Mouse (Mus musculus) frontal cortex, postnatal 14 days (tissue): ENCODE data around the gene Zfp747.
"Not testable (repeated sequence)": the region's sequence is repeated elsewhere in the genome, so short reads cannot be mapped to it uniquely, and the experiment has no call there.

Experiments
- DNase-seq, 2 experiments: peaks; one replicate each; pipeline ENCODE4 v3.0.0; 2022; ENCODE audit warnings: low spot score in 2 of 2

Zfp747 gene

DNA sequence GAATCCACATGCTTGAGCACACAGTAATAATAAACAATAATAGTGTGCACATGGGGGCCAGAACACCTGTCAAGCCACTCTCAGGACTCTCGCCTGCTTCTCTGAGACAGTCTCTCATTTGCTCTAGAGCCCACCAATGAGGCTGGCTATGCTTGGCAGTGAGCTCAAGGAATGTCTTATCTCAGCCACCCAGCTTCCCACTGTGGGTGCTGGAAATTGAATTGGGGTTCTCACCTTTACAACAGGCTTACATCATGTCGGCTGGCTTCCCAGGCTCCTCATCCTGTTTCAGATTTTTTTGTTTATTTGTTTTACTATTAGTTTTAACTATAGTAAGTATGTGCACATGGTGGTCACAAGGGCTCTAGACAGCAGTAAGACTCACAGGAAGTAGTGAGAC lies 4.6 kb downstream of the Zfp747 start:
- DNase-seq, result no peak

DNA sequence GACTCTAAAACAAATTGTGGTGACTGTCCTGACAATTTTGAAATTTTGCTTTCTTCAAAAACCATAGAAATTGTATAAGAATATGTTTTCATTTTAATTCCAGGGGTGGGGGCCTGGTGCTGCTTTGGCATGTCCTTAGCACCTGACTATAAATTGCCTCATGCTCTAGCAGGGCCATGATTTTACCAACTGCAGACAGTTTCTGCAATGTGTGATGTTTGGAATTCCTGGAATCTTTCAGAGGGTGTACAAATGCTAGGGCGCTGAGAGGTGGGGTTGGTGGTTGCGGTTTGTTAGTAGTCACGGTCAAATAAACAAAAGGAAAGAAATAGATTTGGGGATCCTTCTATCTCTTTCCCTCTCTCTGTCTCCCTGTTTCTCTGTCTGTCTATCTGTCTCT lies 9.6 kb downstream of the Zfp747 start:
- no peak for DNase-seq

DNA sequence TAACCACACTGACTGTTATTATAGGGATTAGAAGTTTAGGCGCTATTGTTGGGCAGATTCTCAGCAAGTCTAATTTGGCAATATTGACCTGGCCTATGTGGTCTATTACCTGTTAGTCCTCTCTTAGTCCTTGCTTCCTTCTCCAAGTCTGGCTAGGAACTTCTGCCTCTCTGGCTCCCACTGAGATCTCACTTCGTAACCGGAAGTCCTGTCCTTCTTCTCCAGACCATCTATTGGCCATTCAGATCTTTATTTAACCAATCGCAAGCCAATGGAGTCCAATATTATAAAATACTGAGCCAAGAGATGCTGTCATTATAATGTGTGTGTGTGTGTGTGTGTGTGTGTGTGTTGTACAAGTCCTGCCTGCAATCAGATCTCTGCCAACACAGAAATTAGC lies 11.7 kb downstream of the Zfp747 start:
- no peak for DNase-seq

DNA sequence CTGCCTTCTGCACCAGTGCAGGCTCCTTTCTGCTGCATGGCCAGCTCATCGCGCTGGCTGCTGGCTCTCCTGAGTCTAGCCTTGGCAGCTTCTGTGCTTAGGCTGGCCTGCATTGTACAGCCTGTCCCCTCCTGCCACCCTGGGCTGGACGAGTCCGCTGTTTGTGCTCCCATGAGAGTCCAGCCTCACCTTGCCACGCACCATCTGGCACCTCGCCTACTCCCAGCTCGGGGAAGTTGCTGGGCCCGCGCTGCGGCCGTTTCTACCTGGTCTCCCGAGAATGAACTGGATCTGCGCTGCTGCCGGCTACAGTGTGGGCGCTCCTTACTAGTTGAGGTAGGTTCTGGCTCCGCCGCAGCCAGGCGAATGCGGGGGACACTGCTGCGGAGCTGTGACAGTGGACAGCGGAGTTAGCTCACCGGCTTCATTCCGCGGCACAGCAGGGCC lies 12.4 kb downstream of the Zfp747 start:
- no peak for DNase-seq

DNA sequence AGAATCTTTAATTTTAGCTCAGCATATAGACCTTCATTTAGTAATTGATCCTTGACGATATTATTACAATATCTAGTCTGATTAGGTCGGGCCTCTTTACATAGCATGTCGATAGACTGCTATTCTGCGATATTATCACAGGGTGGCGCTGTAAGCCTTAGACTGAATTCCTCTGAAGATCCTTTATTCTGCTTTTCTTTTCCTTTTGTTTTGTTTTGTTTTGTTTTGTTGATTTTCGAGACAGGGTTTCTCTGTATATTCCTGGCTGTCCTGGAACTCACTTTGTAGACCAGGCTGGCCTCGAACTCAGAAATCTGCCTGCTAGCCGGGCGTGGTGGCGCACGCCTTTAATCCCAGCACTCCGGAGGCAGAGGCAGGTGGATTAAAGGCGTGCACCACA lies 13.4 kb downstream of the Zfp747 start:
- DNase-seq, result not testable (repeated sequence)

DNA sequence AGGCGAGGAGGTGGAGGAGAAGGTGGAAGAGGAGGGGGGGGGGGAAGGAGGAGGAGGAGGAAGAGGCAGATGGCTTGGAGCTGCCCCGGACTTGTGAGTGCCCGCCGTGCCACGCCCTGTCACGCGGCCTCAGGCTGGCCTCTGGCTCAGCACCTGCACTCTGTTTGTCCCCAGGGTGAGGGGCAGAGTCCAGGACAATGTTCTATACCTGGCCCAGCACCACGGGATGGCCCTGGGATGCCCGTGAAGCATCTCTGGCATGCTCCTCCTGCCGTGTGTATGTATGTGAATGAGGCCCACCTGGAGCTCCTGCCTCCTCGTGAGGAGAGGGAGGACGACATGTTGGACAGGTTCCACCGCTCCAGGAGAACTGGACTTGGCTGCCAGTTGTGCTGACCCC lies 14.4 kb downstream of the Zfp747 start:
- no peak for DNase-seq

DNA sequence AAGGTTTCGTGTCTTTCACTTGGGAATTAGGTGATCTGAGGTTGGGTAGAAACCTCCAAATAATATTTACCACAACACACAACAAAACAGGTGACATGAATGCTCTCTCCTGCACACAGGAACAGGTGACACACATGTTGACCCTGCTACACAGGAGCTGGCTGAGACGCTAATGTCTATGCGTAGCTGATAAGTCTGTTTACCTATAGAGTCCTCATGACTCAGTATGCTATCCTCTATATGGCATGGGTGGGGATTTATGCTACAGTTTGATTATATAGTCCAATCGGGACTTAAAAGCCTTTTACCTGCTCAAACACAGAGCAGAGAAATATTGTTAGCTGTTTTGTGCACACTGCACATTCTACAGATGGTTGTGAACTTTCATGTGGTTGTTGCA lies 15.6 kb downstream of the Zfp747 start:
- DNase-seq, result no peak

DNA sequence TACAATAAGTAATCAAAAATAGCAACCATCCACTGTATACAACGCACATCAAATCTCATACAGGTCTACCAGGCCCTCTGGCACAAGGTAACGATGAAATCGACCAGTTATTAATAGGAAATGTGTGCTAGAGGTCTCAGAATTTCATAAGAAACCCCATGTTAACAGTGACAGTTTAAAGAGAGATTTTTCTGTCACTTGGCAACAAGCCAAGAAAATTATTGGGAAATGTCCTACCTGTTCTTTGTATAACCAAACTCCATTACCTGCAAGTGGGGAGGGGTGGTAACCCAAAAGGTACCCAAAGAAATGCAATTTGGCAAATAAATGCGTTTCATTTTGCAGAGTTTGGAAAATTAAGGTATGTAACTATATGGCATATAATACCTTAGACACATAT lies 17.4 kb downstream of the Zfp747 start:
- no peak for DNase-seq

DNA sequence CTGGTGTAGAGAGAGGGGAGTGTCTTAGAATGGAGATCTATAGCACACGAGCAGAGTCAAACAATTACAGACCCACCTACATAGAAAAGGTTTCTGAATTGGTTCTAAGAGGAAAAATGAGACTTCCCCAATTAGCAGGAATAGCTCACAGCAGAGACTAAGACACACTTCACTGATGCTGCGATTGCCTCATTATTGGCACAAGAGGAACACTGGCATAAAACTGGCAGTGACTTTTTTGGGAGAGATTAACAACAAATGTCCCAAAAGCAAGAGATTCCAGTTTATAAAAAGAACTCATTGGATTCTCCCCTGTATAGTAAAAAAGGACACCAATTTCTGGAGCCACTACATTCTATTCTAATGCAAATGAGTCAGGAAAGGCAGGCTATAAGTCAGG lies 18.0 kb downstream of the Zfp747 start:
- no peak for DNase-seq

DNA sequence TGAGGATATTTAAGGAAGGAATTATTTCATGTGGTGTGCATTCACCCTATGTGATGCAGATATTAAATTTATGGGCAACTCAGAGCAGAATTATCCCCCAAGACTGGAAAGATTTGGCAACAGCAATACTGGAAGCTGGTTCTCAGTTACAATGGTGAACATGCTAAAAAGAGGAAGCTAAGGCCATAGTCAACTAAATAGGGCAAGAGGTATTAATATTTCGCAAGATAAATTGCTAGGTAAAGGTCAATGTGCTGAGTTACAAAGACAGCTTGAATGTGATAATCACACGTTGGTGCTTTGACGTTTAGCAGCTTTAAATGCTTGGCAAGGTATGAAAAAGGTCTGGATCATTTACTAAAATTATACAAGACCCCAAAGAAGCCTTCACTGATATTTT lies 20.1 kb downstream of the Zfp747 start:
- no peak for DNase-seq

DNA sequence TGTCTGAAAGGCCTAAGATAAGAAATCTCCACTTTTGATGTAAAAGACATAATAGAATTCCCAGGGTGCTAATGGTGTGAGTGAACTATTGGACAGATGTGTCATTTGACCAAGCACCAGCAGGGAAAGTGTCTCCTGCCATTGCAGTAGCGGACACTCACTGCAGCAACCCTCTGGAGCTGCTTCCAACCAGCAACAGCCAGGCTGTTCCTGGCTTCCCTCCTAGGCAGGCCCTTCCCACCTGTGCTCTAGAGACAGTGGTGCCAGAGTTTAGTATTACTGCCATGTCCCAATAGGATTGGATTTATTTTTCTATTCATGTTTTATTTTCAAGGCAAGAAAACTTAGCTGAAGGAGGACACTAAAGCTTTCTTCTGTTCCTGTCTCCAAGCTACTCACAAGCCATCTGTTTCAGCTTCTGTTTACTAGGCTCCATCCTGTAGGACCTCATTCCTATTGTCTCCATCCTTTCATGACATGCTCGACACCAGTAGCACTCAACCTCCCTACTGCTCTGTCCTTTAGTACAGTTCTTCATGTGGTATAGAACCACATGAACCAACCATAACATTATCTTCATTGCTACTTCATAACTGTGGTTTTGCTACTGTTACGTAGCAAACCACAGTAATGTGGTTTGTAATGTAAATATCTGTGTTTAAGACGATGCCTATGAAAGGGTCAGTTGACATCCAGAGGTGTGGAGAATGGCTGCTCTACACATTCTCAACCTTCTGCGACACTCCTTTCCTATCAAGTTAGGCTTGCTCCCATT lies 24.4 kb downstream of the Zfp747 start:
- no peak for DNase-seq

DNA sequence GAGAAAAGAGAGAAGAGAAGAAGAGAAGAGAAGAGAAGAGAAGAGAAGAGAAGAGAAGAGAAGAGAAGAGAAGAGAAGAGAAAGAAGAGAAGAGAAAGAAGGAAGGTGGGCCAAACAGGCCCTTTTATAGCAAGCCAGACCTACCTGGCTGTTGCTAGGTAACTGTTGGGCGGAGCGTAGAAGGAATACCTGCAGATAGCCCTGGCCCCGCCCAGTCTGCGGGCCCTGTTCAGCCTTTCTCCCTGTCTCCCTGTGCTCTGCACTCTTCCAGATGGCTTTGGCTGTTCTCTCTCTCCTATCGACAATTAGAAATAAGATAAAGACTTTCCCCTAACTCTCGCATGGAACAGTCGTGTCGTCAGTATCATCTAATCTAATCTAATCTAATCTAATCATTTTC lies 29.2 kb downstream of the Zfp747 start:
- DNase-seq, result no peak

DNA sequence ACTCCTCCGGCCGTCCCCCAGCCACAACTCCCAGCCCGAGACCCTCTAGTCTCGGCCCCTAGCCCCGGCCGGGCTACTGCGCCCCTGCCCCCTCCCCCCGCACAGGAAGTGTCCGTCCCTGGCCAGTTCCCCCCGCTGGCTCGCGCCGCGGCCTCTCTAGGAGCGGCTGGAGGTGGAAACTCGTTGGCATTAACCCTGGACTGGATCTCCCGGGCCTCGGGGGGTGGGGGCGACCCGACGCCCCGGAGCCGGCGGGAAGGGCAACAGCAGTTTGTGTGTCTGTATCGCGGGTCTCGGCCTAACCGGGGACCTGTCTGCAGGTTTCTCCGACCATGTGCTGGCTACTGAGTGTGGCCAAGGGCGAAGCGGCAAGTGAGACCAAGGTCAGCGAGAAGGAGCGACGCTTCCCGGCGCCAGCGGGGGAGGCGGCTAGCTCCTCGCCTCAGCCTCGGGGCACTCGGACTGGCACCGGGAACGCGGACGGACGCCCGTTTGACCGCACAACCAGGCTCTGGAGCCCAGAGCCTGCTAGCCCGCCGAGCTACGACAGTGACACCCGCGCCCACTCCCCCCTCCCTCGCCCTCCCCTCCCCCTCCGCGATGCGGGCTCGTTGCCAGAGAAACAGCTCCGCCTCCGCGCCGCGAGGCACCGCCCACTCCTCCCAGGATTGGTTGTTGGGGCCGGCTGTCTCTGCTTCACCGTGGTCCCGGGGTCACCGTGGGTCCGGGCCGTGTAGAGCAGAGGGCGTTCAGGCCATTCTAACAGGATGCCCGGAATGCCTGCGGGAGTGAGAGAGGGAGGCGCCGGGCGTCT lies 30.1 kb downstream of the Zfp747 start, which contains the start of gene Zfp768:
Gene Zfp768, minus strand, starts transcription at position 78 of the 814 bp plus-strand sequence.
- DNase-seq, result peak; percentile 77 to 81

DNA sequence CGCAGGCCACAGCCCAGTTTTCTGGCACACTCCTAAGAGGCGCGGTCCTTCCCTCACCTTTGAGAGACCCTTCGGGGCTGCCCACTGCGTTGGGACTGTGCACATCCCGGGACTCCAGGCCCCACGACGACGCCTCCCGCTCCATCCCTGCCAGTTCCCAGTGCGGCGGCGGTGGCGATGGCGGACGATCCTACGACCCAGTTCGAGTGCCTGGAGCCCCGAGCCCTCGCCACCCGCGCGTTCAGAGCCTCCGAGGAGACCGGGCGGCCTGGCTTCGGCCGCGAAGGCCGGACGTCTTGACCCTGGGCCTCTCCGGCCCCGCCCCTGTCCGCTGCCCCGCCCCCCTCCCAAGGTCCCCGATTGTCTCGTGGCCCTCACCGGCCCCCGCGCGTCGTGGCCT lies 30.8 kb downstream of the Zfp747 start:
- DNase-seq, result peak in 1 of 2 experiments; percentile 32

DNA sequence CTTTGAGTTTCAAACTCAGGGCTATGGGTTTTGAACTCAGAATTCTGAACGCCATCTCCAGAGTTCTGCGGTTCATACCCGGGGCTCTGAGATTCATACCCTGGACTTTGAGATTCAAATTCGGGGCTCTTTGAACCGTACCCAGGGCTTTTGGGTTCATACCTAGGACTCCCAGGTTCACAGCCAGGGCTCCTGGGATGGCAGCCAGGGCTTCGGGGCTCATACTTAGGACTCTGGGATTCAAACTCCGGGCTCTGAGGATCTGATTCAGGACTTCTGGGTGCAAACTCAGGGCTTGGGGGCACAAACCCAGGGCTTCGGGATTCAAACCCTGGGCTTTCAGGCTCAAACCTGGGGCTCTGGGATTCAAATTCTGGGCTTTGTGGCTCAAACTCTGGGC lies 31.5 kb downstream of the Zfp747 start:
- no peak for DNase-seq

DNA sequence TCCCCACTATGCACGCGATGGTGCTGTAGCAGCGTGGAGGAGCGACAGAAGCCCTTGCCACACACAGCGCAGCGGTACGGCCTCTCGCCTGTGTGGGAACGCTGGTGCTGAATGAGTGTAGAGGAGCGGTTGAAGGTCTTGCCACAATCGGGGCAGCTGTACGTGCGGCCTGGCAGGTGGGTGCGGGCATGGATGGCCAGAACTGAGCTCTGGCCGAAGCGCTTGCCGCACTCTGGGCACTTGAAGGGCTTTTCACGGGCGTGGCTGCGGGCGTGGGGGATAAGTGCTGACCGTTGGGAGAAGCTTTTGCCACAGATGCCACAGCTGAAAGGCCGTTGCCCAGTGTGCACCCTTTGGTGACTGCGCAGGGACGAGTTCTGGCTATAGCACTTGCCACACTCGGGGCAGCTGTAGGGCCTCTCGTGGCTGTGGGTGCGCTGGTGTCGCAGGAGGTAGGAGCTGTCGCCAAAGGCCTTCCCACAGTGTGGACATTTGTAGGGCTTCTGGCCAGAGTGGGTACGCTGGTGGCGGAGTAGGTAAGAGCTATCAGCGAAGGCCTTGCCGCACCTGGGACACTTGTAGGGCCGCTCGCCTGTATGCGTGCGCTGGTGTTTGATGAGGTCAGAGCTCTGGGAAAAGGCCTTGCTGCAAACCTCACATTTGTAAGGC lies 32.4 kb downstream of the Zfp747 start:
- DNase-seq, result no peak

DNA sequence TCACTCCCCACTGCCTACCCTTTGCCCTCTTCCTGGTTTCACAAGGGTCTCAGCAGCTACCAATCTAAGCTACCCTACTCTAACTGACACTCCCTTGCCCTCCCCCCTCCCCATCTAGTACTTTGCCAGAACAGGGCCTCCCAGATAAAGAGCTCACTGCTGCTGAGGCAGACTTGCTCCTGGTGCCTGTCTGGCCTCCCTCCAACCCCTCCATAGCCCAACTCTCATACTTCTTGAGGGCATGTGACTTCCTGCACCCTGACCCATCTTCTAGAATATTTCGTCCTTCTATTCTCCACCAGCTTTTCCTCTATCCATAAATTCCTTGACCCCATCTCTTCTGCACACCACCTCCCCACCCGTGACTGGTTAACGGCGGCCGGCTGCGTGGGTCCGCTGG lies 33.0 kb downstream of the Zfp747 start:
- no peak for DNase-seq

DNA sequence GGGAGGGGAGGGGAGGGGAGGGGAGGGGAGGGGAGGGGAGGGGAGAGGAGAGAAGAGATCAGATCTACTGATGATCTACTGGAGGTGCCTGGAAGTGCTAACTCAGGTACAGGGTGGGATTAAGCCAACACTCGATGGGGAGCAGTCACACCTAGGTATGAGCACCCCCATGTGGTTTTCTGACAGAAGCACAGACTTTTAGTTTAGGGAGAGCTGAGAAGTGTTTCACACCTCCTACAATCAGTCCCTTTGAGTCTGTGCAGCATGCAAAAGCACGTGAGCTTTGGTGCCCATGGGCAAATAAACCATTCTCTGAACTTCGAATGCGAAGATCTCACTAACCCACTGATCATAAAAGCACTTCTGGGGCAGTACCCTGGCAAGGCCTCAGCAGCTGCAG lies 33.5 kb downstream of the Zfp747 start:
- DNase-seq, result no peak

DNA sequence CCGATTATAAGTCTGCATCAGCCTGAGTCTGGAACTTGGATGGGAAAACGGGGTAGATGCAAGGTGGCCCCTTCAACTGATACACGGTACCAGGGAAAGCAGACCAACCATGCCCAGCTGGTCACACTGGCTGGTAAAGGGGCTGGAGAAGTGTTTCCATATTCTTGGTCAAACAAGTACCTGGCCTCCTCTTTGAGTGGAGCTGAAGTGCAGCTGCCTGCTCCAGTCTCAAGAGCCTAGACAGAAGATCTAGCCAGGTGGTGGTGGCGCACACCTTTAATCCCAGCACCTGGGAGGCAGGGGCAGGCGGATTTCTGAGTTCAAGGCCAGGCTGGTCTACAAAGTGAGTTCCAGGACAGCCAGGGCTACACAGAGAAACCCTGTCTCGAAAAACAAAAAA lies 34.0 kb downstream of the Zfp747 start:
- DNase-seq, result not testable (repeated sequence)

DNA sequence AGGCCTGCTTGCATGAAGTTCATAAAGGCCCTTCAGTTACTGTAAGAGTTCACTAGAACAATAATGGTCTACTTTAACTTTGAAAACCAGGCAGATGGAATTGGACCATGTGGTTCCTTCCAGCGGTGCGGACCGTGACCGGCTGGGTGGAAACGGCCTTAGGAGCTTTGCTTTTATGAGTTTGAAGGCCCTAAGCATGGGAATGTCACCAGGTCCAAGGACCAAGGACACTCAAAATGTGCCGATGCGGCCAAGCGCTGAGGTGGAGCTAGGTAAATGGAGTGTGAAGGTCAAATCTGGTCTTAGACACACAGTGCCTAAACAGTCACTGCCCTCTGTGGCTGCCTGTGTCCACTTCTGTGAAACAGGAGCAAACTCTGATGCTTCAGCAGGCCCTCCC lies 34.5 kb downstream of the Zfp747 start:
- no peak for DNase-seq

DNA sequence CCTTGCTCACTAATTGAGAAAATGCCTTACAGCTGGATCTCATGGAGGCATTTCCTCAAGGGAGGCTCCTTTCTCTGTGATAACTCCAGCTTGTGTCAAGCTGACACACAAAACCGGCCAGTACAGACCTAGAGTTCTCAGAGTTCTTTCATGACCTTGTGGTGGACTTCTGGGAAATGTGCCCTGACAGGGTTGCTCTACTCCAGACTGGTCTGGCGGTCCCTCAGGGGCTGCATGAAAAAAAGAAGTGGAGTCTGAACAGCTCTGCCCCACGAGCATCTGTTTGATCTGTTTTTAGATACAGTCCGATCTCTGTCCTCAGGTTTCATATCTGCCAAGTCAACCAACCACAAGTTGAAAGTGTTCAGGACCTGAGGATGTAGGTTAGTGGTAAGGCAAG lies 38.2 kb downstream of the Zfp747 start:
- no peak for DNase-seq

DNA sequence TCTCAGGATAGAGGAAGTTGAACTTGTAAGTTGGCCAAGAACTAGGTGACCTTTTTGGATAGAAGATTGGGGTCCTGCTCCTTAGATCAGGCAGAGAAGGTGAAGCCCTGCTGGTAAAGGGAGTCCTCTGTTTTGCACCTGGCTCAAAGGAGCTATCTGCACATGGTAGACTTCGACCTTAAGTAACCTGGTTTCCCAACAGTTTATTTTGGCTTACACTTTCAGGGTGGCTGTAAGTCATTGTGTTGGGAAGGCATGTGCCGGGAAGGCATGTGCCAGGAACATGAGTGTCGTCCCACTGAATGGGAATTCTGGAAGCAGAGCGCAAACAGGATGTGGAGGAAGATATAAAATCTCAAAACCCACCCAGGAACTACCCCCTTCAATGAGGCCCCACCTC lies 40.2 kb downstream of the Zfp747 start:
- no peak for DNase-seq

DNA sequence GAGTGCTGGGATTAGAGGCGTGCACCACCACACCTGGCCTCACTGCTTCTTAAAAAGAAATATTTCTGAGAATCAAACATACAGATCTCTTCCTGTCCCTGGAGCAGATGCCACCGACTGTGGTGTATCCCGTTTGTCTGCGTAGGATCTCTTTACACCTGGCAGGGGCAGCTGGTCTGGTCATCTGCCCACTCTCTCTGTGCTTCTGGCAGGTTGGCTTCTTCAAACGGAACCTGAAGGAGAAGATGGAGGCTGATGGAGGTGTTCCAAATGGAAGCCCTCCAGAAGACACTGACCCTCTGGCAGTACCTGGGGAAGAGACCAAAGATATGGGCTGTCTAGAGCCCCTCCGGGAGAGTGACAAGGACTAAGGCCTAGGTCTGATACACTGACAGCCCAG lies 42.6 kb downstream of the Zfp747 start:
- DNase-seq, result no peak
